Mouse (Mus musculus) C2C12 (cell line): Measurements from ENCODE around the gene Gpatch3. TPM values are rescaled to one million over a fixed set of nuclear protein-coding genes. Genes with fewer than 3 reads are reported as not detected.

Experiments
- H3K27me3 ChIP-seq: one replicate; pipeline ENCODE4 v1.6.1; 2011; ENCODE audit not compliant: control insufficient read depth, insufficient read depth, insufficient read length
- H3K36me3 ChIP-seq: one replicate; pipeline ENCODE4 v1.6.1; 2011; ENCODE audit not compliant: control insufficient read depth, insufficient read depth
- H3K4me3 ChIP-seq: one replicate; pipeline ENCODE4 v1.5.1; 2011; ENCODE audit warnings: mild to moderate bottlenecking, control low read depth; ENCODE audit not compliant: poor library complexity, insufficient read depth, severe bottlenecking
- H3K79me2 ChIP-seq: one replicate; pipeline ENCODE4 v1.6.1; 2011; ENCODE audit not compliant: control insufficient read depth, insufficient read depth
- H3K79me3 ChIP-seq: one replicate; pipeline ENCODE4 v1.6.1; 2011; ENCODE audit warnings: low read depth, control low read depth
- H3ac ChIP-seq: one replicate; pipeline ENCODE3; 2011; ENCODE audit warnings: low read depth; ENCODE audit not compliant: control insufficient read depth, insufficient read length
- CEBPB ChIP-seq: IDR thresholded peaks from one replicate; pipeline ENCODE4 v1.6.1; 2011; ENCODE audit warnings: low read depth, mild to moderate bottlenecking, control low read depth, moderate library complexity
- CTCF ChIP-seq: IDR thresholded peaks from one replicate; pipeline ENCODE4 v1.5.1; 2011; ENCODE audit not compliant: control insufficient read depth, insufficient read depth, insufficient read length
- FOSL1 ChIP-seq: IDR thresholded peaks from one replicate; pipeline ENCODE4 v1.8.0; 2011; ENCODE audit warnings: mild to moderate bottlenecking, low read length; ENCODE audit not compliant: poor library complexity, insufficient read depth, severe bottlenecking
- MAX ChIP-seq: IDR thresholded peaks from one replicate; pipeline ENCODE4 v1.6.1; 2011; ENCODE audit warnings: mild to moderate bottlenecking, control low read depth
- MYOD1 ChIP-seq: IDR thresholded peaks from one replicate; pipeline ENCODE4 v1.6.1; 2011; ENCODE audit warnings: low read depth; ENCODE audit not compliant: control insufficient read depth, insufficient read length
- MYOG ChIP-seq: IDR thresholded peaks from one replicate; pipeline ENCODE4 v1.6.1; 2011; ENCODE audit not compliant: control insufficient read depth, insufficient read length; ENCODE audit errors: extremely low read depth
- USF1 ChIP-seq: IDR thresholded peaks from one replicate; pipeline ENCODE4 v1.6.1; 2011; ENCODE audit warnings: low read depth, mild to moderate bottlenecking, control low read depth, moderate library complexity
- polyA plus RNA-seq: library from polyadenylated mRNA; unstranded; fragments of >200 nt; fragmentation: generic; extraction: Trizol; gene quantifications from one replicate; pipeline ENCODE4 v1.2.1, GENCODE M21; 2012; ENCODE audit warnings: missing spikeins

Gpatch3 gene
- polyA plus RNA-seq, 1 experiment: 6.9 TPM

DNA sequence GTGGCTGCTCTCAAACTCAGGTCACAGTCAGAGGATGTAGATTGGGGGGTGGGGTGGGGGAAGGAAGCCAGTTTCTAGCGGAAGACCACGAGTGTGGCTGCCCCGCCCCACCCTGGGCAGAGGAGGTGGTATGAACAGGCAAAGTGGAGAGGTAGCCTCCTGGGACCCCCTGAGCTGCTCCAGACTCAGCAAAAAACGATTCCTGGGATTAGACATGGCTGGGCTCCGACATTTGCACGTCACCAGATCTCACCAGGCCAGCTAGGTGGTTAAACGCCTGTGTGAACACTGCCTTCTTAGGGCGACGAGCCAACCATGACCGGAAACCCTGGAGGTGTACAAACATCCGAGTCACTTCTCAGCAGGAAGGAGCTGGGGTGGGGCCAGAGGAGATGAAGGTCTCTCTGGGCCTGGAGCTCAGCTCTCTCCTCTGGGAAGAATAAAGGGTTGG is 51.1 kb downstream of the Gpatch3 start:
- Histone ChIP-seq H3ac (no peak overlapping the region), H3K79me2 (peaks cover 26% of the 10 kb centered on the region), H3K79me3 (peaks cover 11% of the 10 kb centered on the region), H3K27me3 (no peaks in the 10 kb centered on the region), H3K4me3 (no peak overlapping the region), H3K36me3 (peaks cover 4% of the 10 kb centered on the region)
- TF ChIP-seq MYOD1 (no peak), CTCF (no peak), MYOG (no peak), USF1 (no peak), MAX (no peak), CEBPB (no peak), FOSL1 (no peak)

DNA sequence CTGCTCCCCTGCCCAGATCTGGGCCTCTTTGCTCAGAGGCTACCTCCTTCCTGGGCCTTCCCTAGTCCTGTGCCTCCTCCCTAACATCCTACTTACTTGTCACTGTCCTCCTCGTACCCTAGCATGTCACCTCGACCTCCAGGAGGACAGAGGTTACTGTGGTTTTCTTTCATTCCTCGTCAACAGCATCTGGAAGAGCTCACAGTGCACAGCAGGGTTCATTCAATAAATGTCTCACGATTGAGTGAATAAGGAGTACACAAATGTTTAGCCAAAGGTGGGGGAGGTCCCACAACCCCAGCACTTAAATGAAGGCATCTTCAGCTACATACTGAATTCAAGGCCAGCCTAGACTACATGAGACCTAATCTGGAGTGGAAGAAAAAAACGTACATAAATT is 51.7 kb downstream of the Gpatch3 start:
- no peaks in the 10 kb centered on the region for H3K27me3 ChIP-seq
- peaks cover 12% of the 10 kb centered on the region for H3K79me3 ChIP-seq
- peaks cover 4% of the 10 kb centered on the region for H3K36me3 ChIP-seq
- no peak overlapping the region for H3K4me3 ChIP-seq
- no peak for TF ChIP-seq MAX
- TF ChIP-seq FOSL1: no peak
- no peak for TF ChIP-seq MYOD1
- TF ChIP-seq CTCF: no peak
- no peak for TF ChIP-seq MYOG
- TF ChIP-seq USF1: no peak
- no peak for TF ChIP-seq CEBPB
- no peak overlapping the region for H3ac ChIP-seq
- H3K79me2 ChIP-seq: peaks cover 32% of the 10 kb centered on the region

DNA sequence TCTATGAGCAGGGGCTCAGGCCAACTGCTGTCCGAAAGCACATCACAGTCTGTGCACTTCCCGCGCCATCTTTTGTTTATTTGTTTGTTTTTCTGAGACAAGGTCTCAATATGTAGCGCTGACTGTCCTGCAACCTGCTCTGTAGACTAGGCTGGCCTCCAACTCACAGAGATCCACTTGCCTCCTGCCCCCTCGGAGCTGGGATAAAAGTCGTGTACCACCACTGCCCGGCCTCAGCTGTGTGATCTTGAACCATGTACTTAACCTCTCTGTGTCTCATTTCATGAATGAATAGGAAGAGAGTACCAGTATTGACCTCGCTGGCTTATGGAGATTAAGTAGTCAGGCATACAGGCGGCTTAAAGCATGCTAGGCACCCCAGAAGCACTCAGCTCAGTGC is 52.1 kb downstream of the Gpatch3 start:
- TF ChIP-seq CTCF (no peak), FOSL1 (no peak)
- Histone ChIP-seq H3ac (no peak overlapping the region), H3K79me2 (peaks cover 36% of the 10 kb centered on the region), H3K4me3 (no peak overlapping the region), H3K27me3 (no peaks in the 10 kb centered on the region), H3K36me3 (peaks cover 4% of the 10 kb centered on the region), H3K79me3 (peaks cover 16% of the 10 kb centered on the region)

DNA sequence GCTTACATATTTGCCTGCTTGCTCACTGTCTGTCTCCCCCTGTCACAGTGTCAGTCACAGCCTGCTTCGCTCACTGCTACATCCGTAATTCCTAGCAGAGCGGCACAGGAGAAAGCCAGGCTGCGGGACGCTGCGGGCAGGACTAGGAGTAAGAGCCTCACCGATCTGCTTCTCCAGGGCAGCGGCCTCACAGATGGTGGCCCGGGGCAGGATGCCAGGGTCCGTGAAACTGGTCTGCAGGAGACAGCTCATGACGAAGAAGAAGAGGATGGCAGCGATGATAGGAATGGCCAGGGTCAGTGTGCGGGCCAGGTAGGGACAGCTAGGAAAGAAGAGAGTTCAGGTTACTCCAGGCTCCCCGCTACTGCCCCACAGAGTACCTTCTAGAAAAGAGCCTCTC is 52.5 kb downstream of the Gpatch3 start:
- Histone ChIP-seq H3ac (no peak overlapping the region), H3K79me3 (peaks cover 20% of the 10 kb centered on the region), H3K4me3 (no peak overlapping the region), H3K79me2 (peaks cover 40% of the 10 kb centered on the region), H3K27me3 (no peaks in the 10 kb centered on the region), H3K36me3 (peaks cover 4% of the 10 kb centered on the region)
- TF ChIP-seq MAX (no peak), MYOG (no peak), FOSL1 (no peak)

DNA sequence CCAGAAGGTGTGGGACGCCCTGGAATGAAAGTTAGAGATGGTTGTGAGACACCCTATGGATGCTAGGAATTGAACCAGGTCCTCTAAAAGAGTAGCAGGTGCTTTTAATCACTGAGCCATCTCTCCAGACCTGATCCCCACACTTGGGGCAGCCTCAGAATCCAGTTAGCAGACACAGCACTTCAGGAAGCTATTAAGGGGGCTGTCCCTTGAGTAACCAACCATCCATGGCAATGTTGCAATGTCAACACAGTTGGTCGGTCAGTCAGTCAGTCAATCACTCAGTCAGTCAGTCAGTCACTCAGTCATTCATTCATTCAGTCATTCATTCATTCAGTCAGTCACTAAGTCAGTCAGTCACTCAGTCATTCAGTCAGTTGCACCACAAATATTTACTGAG is 54.0 kb downstream of the Gpatch3 start:
- Histone ChIP-seq H3K4me3 (no peak overlapping the region), H3ac (no peak overlapping the region)
- no peak for TF ChIP-seq MAX
- TF ChIP-seq CEBPB: no peak
- no peak for TF ChIP-seq USF1
- TF ChIP-seq FOSL1: no peak

DNA sequence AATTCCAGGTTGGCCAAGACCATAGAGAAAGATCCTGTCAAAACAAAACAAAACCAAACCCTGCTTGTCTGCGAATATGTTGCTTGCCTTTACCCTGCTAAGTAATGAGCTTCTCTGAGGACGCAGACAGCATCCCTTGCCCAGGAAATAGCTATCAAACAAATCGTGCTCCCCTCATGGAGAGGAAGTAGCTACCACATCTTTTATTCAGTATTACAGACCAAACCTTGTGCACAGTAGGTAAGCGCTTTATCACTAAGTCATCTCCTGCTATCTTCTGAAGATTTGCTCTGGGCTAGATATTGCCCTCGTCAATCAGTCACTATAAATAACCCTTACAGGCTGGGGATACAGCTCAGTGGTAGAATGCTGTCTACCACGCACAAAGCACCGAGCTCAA is 54.6 kb downstream of the Gpatch3 start:
- Histone ChIP-seq H3K4me3 (no peak overlapping the region), H3K79me3 (peaks cover 25% of the 10 kb centered on the region), H3K79me2 (peaks cover 48% of the 10 kb centered on the region), H3K36me3 (no peaks in the 10 kb centered on the region), H3ac (no peak overlapping the region), H3K27me3 (no peaks in the 10 kb centered on the region)
- TF ChIP-seq FOSL1 (no peak), MAX (no peak), USF1 (no peak), CEBPB (no peak), MYOG (no peak), MYOD1 (no peak), CTCF (no peak)

More for the DNA sequence above, 54.0 kb downstream of the Gpatch3 start:
- H3K36me3 ChIP-seq: no peaks in the 10 kb centered on the region
- H3K79me2 ChIP-seq: peaks cover 48% of the 10 kb centered on the region
- H3K27me3 ChIP-seq: no peaks in the 10 kb centered on the region
- H3K79me3 ChIP-seq: peaks cover 25% of the 10 kb centered on the region
